Mouse (Mus musculus) CD4-positive naive resting alpha-beta T cell, adult 57 days (primary cell): ENCODE data around the gene Trim12a. TPM values are rescaled to one million over a fixed set of nuclear protein-coding genes. Genes with fewer than 3 reads are reported as not detected.

Source experiments
- total RNA-seq: library from RNA; stranded (reverse); gene quantifications from one replicate; pipeline ENCODE4 v1.2.4, GENCODE M21; 2023

The Trim12a gene
- total RNA-seq: 99.6 TPM

DNA sequence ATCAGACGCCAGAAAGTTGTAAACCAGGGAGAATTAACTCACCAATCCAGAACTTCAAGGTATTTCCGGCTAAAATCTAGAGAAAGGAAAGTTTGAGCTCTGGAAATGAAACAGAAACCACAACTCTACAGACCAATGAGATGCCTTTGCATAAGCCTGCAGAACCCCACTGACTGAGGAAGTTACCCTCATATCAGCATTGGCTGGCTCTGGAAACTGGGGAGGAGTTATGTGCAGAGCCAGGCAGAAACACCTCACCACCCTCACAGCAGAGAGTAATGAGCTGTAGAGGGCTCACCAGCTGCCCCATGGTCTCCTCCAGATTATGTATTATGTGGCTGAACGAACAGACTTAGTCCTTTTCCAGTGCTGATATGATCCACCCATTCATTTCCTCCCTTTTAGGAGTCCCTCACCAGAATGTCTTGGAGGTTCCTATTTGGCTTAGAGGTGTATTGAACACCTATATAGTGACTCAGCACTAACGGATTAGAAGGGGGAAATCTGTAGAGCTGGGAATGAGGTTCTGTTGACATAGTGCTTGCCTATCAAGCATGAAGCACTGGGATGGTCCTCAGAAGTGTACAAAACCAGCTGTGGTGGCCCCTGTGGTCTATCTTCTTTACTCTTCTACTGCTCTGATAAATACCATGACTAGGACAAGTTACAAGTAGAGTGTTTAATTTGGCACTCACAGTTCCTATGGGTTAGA lies at the start of gene Trim12a:
Trim12a (minus strand) TSS at position 98 of the 712 bp plus-strand sequence.

GRCm38 (mm10) chr7:104352717-104353599 lies 37.7 kb upstream of the Trim12a start, which contains the start of gene Trim12c:
Gene Trim12c, minus strand, starts transcription at chr7:104353362.

DNA sequence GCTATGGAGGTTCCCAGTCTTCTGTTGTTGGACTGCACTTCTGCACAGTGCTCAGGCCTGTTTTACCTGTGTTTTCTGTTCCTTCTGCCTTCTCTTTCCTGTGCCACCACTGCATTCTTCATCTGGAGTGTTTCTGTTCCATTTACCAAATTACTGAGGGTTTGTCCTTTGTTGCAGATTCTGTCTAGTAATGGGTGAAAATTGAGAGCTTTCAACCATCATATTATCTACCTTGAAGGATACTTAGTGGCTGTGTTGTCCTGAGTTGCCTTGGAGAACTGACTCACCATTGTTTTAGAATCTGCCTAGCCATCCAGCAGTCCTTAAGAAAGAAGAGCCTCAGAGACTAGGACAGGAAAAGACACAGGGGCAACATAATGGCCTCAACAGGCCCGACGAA lies 13.9 kb upstream of the Trim12a start, which contains the start of gene Trim34b:
Trim34b (plus strand) TSS at position 301 of the 400 bp plus-strand sequence.

GRCm38 (mm10) chr7:104287576-104288443 lies 27.5 kb downstream of the Trim12a start, which contains the start of gene Trim5:
Gene Trim5, minus strand, starts transcription at chr7:104288094.

Other genes starting within 250 kb of the Trim12a start
- gene Olfr644, start 243.6 kb downstream of the Trim12a start, total RNA-seq: not detected
- gene Olfr645, start 230.0 kb downstream of the Trim12a start, total RNA-seq: not detected
- not detected for gene Olfr646, start 210.6 kb downstream of the Trim12a start, total RNA-seq
- not detected for gene Ubqln5, start 185.6 kb downstream of the Trim12a start, total RNA-seq
- gene Olfr643, start 178.1 kb downstream of the Trim12a start, total RNA-seq: not detected
- not detected for gene Ubqln3, start 172.2 kb downstream of the Trim12a start, total RNA-seq
- gene Ubqlnl, start 164.9 kb downstream of the Trim12a start, total RNA-seq: not detected
- not detected for gene Olfm5, start 150.6 kb downstream of the Trim12a start, total RNA-seq
- gene Olfr648, start 132.1 kb downstream of the Trim12a start, total RNA-seq: not detected
- not detected for gene Olfr649, start 119.5 kb downstream of the Trim12a start, total RNA-seq
- not detected for gene Trim6, start 96.7 kb downstream of the Trim12a start, total RNA-seq
- gene Trim34a, start 71.0 kb downstream of the Trim12a start, total RNA-seq: 25.1 TPM
- 22.3 TPM for gene Trim5, start 27.4 kb downstream of the Trim12a start, total RNA-seq
- gene Trim34b, start 14.0 kb upstream of the Trim12a start, total RNA-seq: 0.68 TPM
- gene Trim12c, start 37.9 kb upstream of the Trim12a start, total RNA-seq: 37.2 TPM
- gene Trim30b, start 54.4 kb upstream of the Trim12a start, total RNA-seq: 1.8 TPM
- gene Trim30c, start 85.4 kb upstream of the Trim12a start, total RNA-seq: 0.77 TPM
- gene Trim30a, start 149.7 kb upstream of the Trim12a start, total RNA-seq: 58.6 TPM
- gene Trim30d, start 192.4 kb upstream of the Trim12a start, total RNA-seq: 6.3 TPM
- not detected for gene Olfr651, start 234.7 kb upstream of the Trim12a start, total RNA-seq
- gene Olfr652, start 245.4 kb upstream of the Trim12a start, total RNA-seq: not detected